24 mouse cellular contexts compared by ENCODE assay signal in genomic region chr6:55043206-55043605, GRCm38 (mm10). TPM values are rescaled to one million over a fixed set of nuclear protein-coding genes. Genes with fewer than 3 reads are reported as not detected.
DNase-seq lines count a peak whose midpoint lies in the region; ATAC-seq and TF ChIP-seq lines count a peak whose summit lies in the region.
"Had no signal": no experiment of that assay in that cellular context is flagged by ENCODE, and none has a peak within 500 bp of the region (broad histone marks: within the 10 kb centered on the region; RNA-seq: fewer than 3 reads in every experiment).

No protein-coding gene starts in this region.

- TF ChIP-seq POLR2A in kidney, adult 2 months (IDR thresholded peaks at IDR 0.05; ENCODE audit: low read depth, low read length), result no peak

- H3K27ac ChIP-seq in kidney, adult 2 months (ENCODE audit: insufficient read depth, low read depth, low read length), result no peak overlapping the region
- H3K27ac ChIP-seq in midbrain, embryonic 11.5 days (ENCODE audit: low read depth, low read length), result no peak overlapping the region
- no peak overlapping the region for H3K27ac ChIP-seq in midbrain, embryonic 13.5 days
- H3K27ac ChIP-seq: embryonic facial prominence, embryonic 13.5 days; forebrain, embryonic 12.5 days; heart, embryonic 15.5 days; hindbrain, embryonic 13.5 days; hindbrain, postnatal 0 days had no signal

- no peak for ATAC-seq in midbrain, embryonic 11.5 days (ENCODE audit: low FRiP score)
- no peak for ATAC-seq in midbrain, embryonic 13.5 days
- no peak for ATAC-seq in granulocyte monocyte progenitor cell, adult 5-6 weeks (replicated peaks; ENCODE audit: poor library complexity, severe bottlenecking)
- ATAC-seq: CD4-positive, CD25-positive, alpha-beta regulatory T cell, adult 4 months; forebrain, embryonic 16.5 days; hindbrain, postnatal 0 days had no signal

- no peaks in the 10 kb centered on the region for H3K9me3 ChIP-seq in midbrain, embryonic 11.5 days (ENCODE audit: control insufficient read depth, low read length)
- H3K9me3 ChIP-seq in midbrain, embryonic 13.5 days, result no peaks in the 10 kb centered on the region
- H3K9me3 ChIP-seq: embryonic facial prominence, embryonic 13.5 days; forebrain, embryonic 12.5 days; G1E; heart, embryonic 15.5 days; hindbrain, embryonic 13.5 days had no signal

- peak; percentile 37 for DNase-seq in adrenal gland, postnatal 10 days
- no peak for DNase-seq in adrenal gland, adult 2 months
- peak; percentile 5 for DNase-seq in kidney, adult 2 months
- DNase-seq in kidney, postnatal 36 days, result no peak
- DNase-seq in midbrain, embryonic 11.5 days (ENCODE audit: low spot score, missing footprints), result peak; percentile 37
- DNase-seq: adrenal gland, postnatal 25 days; B cell, adult 2 months; cerebellum, adult 11 months; cerebellum, adult 8-10 months; cerebellum, postnatal 25 days; gastrocnemius, postnatal 25 days; heart, adult 18-20 months; heart, postnatal 14 days had no signal

- WGBS in kidney, adult 2 months, result 40% methylated on average over 8 of the region's 8 CpGs
- WGBS in midbrain, embryonic 11.5 days, result 87% methylated on average over 8 of the region's 8 CpGs
- WGBS in midbrain, embryonic 13.5 days, result 87% methylated on average over 8 of the region's 8 CpGs

- no peaks in the 10 kb centered on the region for H3K27me3 ChIP-seq in kidney, adult 2 months (replicated peaks; ENCODE audit: control insufficient read depth, insufficient read depth, low read length)
- no peaks in the 10 kb centered on the region for H3K27me3 ChIP-seq in midbrain, embryonic 11.5 days (ENCODE audit: control insufficient read depth, insufficient read depth, low read length)
- H3K27me3 ChIP-seq in midbrain, embryonic 13.5 days, result no peaks in the 10 kb centered on the region
- H3K27me3 ChIP-seq: embryonic facial prominence, embryonic 13.5 days; forebrain, embryonic 12.5 days; heart, embryonic 15.5 days; hindbrain, embryonic 13.5 days had no signal

- H3K4me2 ChIP-seq in midbrain, embryonic 11.5 days, result no peak overlapping the region
- H3K4me2 ChIP-seq in midbrain, embryonic 13.5 days (replicated peaks), result no peak overlapping the region
- H3K4me2 ChIP-seq: embryonic facial prominence, embryonic 13.5 days; forebrain, embryonic 12.5 days; heart, embryonic 11.5 days; heart, embryonic 15.5 days; hindbrain, embryonic 13.5 days had no signal

- TF ChIP-seq CTCF in kidney, adult 2 months (conservative IDR thresholded peaks at IDR 0.05; ENCODE audit: insufficient read depth, insufficient read length, low read depth, low read length), result no peak

- no peaks in the 10 kb centered on the region for H3K36me3 ChIP-seq in kidney, adult 2 months (ENCODE audit: control insufficient read depth, insufficient read depth, low read length)
- H3K36me3 ChIP-seq in midbrain, embryonic 11.5 days (ENCODE audit: control insufficient read depth, insufficient read depth, low read length), result no peaks in the 10 kb centered on the region
- H3K36me3 ChIP-seq in midbrain, embryonic 13.5 days, result peaks cover 12% of the 10 kb centered on the region

- no peak overlapping the region for H3K9ac ChIP-seq in midbrain, embryonic 11.5 days (ENCODE audit: low read length)
- H3K9ac ChIP-seq in midbrain, embryonic 13.5 days (replicated peaks), result no peak overlapping the region
- H3K9ac ChIP-seq: embryonic facial prominence, embryonic 13.5 days; forebrain, embryonic 12.5 days; heart, embryonic 15.5 days; hindbrain, embryonic 13.5 days had no signal

- no peak overlapping the region for H3K4me3 ChIP-seq in kidney, adult 2 months (ENCODE audit: insufficient read depth, low read depth, low read length)
- H3K4me3 ChIP-seq in midbrain, embryonic 11.5 days (ENCODE audit: low read depth, low read length), result no peak overlapping the region
- no peak overlapping the region for H3K4me3 ChIP-seq in midbrain, embryonic 13.5 days (replicated peaks)
- H3K4me3 ChIP-seq: embryonic facial prominence, embryonic 13.5 days; forebrain, embryonic 12.5 days; heart, embryonic 15.5 days; hindbrain, embryonic 13.5 days had no signal

- H3K4me1 ChIP-seq in kidney, adult 2 months (ENCODE audit: control insufficient read depth, insufficient read depth, low read length), result peaks cover 6% of the 10 kb centered on the region; the same call in 1 of the 2 replicates
- H3K4me1 ChIP-seq in midbrain, embryonic 11.5 days (ENCODE audit: control insufficient read depth, insufficient read depth, low read length), result peaks cover 11% of the 10 kb centered on the region
- H3K4me1 ChIP-seq in midbrain, embryonic 13.5 days (replicated peaks), result peaks cover 31% of the 10 kb centered on the region

RNA-seq across cellular contexts. Expression of gene Gars, which starts 5.4 kb away (rescaled TPM):
- total RNA-seq in adrenal gland, postnatal 10 days (2021), result 100 to 1,000 TPM; 127 to 132 TPM
- 10 to 100 TPM; 78.6 to 92.2 TPM for total RNA-seq in adrenal gland, adult 2 months (2021)
- polyA plus RNA-seq in adrenal gland, adult 2 months (2012; rRNA removed), result 32.1 and 48.1 TPM in 2 replicates
- 31.4 and 35.9 TPM in 2 replicates for polyA plus RNA-seq in kidney, adult 2 months (2012; rRNA removed)
- polyA plus RNA-seq in midbrain, embryonic 11.5 days (2014; fragmentation: Nextera tagmentation; extraction: Ambion mirVana), result 225 and 241 TPM in 2 replicates
- 202 and 208 TPM in 2 replicates for polyA plus RNA-seq in midbrain, embryonic 13.5 days (2015; fragmentation: Nextera tagmentation; extraction: Ambion mirVana)
- 72.5 and 76.4 TPM in 2 replicates for total RNA-seq in granulocyte monocyte progenitor cell, adult 5-6 weeks (2014; fragmentation: Nextera tagmentation)
- 114 and 122 TPM in 2 replicates for total RNA-seq in granulocyte monocyte progenitor cell, adult 5-6 weeks (2017)

RNA-seq across cellular contexts. Expression of gene Ggct, which starts 50.5 kb away (rescaled TPM):
- total RNA-seq in adrenal gland, postnatal 10 days (2021), result 1 to 10 TPM; 8.3 to 9.2 TPM
- total RNA-seq in adrenal gland, adult 2 months (2021), result 1 to 10 TPM; 6.2 to 6.4 TPM
- 0.68 and 0.97 TPM in 2 replicates for polyA plus RNA-seq in adrenal gland, adult 2 months (2012; rRNA removed)
- polyA plus RNA-seq in kidney, adult 2 months (2012; rRNA removed), result 13.5 and 15.9 TPM in 2 replicates
- 12.9 and 14.4 TPM in 2 replicates for polyA plus RNA-seq in midbrain, embryonic 11.5 days (2014; fragmentation: Nextera tagmentation; extraction: Ambion mirVana)
- 9.4 and 11.8 TPM in 2 replicates for polyA plus RNA-seq in midbrain, embryonic 13.5 days (2015; fragmentation: Nextera tagmentation; extraction: Ambion mirVana)
- 12.8 and 18.7 TPM in 2 replicates for total RNA-seq in granulocyte monocyte progenitor cell, adult 5-6 weeks (2014; fragmentation: Nextera tagmentation)
- total RNA-seq in granulocyte monocyte progenitor cell, adult 5-6 weeks (2017), result 39.6 and 41.1 TPM in 2 replicates

Comparison
In these comparisons a context has a peak if more than half of its experiments do, and no peak if none do; other contexts are left out.
1. DNase-seq: peak in adrenal gland, postnatal 10 days (single experiment), kidney, adult 2 months (single experiment) and midbrain, embryonic 11.5 days (single experiment); none in adrenal gland, adult 2 months (single experiment) and kidney, postnatal 36 days (0 of 2).